Mouse (Mus musculus) retina, postnatal 7 days (tissue): ENCODE measurements around the gene Fmo5.
A peak's percentile ranks its signal among the peaks of the same experiment; 100 is the strongest.

Experiments
- DNase-seq: peaks from one replicate; pipeline ENCODE4 v3.0.0-alpha.2; 2012; ENCODE audit warnings: low read depth, low spot score

The Fmo5 gene

DNA sequence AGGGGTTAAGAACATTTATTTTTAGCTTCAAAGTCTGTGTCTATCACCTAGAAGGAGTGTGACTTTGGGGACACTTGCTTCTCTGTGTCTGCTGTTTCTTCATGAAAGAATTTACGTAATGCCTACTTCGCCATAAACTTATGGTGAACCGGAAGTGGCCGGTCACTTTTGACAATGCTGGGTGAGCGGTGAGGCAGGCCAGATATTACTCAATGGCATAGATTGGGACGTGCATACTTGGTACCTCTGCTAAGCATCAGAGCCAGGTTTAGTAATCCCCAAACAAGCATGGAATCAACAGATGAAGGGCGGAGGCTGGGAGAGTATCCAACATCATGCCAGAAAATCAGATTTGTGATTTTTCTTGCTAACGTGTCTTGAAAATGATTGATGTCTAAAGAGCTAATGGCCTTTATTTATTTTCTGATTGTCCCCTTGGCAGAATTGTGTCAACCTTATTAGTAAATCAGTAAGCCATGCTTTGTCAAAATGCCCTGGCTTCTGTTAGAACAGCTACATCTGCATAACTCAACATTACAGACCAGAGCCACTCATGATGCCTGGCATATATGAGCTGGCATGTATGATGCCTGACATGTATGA lies 2.8 kb downstream of the Fmo5 start:
- no peak for DNase-seq

DNA sequence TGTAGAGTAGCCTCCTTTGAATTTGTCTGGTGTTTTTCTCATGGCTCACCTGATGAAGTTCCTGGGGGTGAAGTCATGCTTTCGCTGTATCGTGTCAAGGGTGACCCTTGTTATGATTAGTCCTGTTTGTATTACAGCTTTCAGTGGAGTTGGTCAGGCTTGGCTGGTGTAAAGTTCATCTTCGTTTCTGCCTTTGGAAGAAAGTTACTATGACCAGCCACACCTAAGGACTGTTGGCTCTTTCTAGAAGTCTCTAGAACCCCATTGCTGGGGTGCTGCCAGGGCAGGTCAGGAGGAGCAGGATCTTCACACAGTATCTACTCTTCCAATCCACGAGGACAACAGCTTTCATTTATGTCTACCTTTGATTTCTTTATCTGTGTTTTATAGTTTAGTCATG lies 4.9 kb downstream of the Fmo5 start:
- DNase-seq = no peak

GRCm38 (mm10) chr3:97634288-97634761 lies 5.7 kb downstream of the Fmo5 start:
- no peak for DNase-seq

DNA sequence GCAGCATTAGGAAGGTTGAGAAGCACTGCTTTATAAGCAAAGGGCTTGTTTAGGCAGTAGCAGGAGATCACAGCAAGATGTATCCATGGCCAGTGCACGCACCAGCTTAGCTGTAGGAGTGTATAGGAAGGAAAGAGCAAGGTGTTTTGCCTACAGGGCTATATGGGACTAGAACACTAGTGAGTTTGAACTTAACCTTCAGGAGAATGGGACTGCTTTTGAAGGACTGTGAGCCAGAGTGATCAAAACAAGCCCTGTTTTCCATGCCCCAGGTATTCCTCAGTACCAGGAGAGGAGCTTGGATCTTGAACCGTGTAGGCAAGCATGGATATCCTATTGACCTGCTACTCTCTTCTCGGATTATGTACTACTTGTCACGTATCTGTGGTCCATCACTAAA lies 12.8 kb downstream of the Fmo5 start:
- DNase-seq = no peak

- no peak for DNase-seq
These were observed 13.4 kb downstream of the Fmo5 start for GRCm38 (mm10) chr3:97642001-97642400.

- DNase-seq = no peak
These were observed 19.9 kb downstream of the Fmo5 start for GRCm38 (mm10) chr3:97648518-97648917.

- no peak for DNase-seq
These were observed 20.4 kb downstream of the Fmo5 start for GRCm38 (mm10) chr3:97649022-97649421.

DNA sequence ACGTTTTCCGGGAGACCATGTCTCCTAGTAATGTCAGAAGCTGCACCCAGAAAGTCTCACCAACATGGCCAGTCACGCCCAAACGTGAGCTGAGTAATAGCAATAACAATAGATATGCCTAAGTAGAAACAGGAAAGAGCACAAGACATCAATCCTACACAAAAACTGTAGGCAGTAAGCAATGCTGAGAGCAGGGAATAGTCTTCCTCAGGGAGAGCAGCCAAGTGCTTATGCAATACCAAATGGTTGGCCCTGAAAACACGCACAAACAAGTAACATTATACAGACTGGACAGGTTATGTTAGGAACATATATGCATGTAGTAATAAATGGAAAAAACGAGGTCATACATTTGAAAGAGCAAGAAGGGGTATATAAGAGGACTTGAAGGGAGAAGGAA lies 20.9 kb downstream of the Fmo5 start:
- no peak for DNase-seq

DNA sequence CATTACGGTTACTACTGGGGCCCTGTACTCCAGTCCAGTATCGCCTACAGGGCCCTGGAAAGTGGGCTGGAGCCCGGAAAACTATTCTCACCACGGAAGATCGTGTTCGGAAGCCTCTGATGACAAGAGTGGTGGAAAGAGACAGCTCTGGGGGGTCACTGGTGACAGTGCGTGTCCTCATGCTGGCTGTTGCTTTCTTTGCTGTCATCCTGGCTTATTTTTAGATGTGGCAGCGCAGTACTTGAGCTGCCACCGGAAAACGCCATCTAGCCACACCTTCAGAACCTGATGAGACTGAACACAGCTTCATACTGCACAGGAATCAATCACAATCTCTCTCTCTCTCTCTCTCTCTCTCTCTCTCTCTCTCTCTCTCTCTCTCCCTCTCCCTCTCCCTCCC lies 23.0 kb downstream of the Fmo5 start:
- no peak for DNase-seq

DNA sequence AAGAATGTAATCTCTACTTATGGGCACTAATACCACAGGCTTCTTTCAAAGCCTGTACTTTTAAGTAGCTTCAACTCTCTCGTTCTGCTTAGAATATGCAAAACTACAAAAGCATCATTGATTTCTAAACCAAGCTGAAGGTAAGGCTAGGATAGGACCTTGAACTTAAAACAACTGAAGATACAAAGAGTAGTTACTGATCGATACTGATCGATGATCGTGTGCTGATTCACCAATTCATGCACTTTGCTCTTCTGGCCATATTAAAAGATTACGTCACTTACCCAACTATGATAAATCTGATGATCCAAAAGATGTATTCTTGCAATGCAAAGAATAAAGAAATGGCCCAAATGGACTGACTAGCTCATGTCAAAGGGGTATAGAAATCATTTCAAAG lies 25.2 kb downstream of the Fmo5 start:
- DNase-seq = no peak

DNA sequence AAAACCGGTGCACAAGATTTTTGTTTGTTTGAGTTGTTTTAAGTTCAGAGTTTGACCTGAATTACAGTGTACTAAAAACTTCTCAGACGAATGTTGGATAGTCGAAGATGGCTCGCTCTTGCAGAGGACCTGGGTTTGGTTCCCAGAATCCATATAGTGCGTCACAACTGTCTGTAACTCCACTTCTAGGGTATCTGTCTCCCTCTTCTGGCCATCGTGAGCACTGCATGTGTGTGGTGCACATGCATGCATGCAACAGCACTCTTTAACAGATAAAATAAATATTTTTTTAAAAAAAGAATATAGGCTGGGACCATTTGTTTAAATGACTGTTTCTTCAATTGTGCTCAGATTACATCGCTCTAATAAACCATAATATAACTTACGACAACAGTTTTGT lies 26.3 kb downstream of the Fmo5 start:
- no peak for DNase-seq

DNA sequence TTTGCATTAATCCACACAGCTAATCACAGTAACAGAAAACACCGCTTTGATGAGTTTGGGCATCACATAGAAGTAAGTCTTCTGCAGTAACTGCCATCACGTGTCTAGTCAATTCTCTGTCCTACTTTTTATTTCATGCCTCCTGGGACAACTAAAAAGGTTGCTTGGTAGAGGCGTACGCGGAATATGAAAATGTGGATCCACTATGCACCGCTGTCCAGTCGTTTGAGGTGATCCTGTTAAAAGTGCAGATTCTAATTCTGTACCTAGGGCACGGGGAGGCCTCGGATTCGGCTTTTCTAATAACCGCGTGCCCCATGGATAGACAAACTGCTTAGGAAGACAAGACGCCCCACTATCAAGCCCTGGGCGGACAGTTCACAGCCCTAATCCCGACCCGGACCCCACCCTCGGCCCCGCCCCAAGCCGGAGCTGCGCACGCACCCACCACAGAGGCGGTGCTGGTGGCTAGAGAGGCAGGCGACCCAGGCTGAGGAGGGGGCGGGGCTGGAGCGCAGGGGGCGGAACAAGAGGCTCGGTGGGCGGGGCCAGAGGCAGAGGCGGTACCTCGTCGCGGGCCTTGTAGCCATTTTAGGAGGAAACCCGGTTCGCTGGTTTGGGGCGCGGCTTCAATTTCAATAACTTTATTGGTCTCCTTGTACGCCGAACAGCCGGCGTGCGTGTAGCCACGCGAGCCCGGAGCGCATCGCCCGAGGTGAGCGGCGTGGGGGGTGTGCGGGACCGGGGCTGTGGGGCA lies 29.2 kb downstream of the Fmo5 start, which contains the start of gene Prkab2:
TSS of gene Prkab2 (plus strand) at position 539 of the 757 bp plus-strand sequence.
- peak; percentile 96 for DNase-seq

DNA sequence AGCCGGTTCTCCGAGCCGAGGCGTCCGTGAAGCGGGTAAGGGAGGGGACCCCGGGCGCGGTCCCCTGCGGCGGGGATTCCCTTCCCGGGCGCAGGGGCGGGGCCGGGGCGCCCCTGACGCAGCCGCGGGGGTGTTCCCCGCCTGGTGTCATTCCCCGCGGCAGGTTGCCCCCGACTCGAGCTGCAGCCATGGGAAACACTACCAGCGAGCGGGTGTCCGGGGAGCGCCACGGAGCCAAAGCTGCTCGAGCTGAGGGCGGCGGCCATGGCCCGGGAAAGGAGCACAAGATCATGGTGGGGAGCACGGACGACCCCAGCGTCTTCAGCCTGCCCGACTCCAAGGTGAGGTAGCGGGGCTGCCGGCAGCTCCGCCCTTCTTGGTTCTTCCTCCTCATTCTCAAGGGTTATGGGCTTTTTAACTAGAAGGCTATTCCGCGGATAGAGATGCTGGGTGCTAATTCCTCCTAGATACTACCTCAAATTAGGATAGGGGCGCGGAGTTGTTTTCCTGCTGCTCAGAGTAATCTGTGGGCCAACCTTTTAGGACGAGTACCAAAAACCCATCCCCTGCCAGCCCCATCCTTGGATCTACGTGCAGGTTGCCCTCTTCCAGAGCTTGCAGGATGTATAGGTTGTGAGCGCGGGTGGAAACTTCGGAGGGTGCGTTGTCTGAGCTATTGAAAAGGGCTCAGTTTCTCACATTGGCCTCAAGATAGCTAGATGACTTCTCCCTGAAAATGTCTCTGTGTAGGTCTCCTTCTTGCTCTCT lies 30.0 kb downstream of the Fmo5 start:
- DNase-seq = no peak

- no peak for DNase-seq
These were observed 31.1 kb downstream of the Fmo5 start for GRCm38 (mm10) chr3:97659746-97660145.

DNA sequence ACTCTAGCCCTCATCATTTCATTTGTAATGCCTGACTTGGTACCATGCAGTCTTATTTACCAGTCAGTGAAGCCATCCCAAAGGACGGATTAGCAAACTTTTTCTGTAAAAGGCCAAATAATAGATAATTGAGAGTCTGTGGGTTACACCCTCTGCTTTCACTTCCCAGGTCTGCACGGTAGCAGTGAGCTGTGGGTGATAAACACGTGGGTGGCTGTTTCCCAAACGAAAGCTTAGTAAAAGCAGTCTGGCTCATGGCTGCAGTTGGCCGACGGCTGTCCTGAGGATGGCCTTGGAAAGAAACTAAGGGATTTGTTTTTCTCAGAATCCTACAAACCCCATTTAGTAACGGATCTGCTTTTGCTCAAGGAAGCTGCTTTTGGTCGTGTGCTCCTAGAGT lies 32.6 kb downstream of the Fmo5 start:
- no peak for DNase-seq

DNA sequence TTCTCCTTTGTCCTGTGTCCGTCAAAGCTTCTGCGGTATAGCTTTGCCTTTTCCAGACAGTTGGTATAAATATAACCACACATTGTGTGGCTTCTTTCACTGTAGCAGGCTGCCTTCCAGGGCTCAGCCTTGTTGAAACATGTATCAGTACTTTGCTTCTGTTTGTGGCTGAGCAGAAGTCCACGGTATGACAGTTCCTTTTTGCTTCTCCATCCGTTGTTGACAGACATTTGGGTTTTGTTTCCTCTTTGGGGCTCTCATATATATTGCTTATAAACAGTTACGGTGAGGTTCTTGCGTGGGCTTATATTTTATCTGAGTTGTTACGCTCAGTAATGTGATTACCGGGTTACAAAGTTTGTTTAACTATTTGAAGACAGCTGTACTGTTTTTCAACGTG lies 36.9 kb downstream of the Fmo5 start:
- DNase-seq = no peak

GRCm38 (mm10) chr3:97666154-97666553 lies 37.5 kb downstream of the Fmo5 start:
- DNase-seq = no peak

DNA sequence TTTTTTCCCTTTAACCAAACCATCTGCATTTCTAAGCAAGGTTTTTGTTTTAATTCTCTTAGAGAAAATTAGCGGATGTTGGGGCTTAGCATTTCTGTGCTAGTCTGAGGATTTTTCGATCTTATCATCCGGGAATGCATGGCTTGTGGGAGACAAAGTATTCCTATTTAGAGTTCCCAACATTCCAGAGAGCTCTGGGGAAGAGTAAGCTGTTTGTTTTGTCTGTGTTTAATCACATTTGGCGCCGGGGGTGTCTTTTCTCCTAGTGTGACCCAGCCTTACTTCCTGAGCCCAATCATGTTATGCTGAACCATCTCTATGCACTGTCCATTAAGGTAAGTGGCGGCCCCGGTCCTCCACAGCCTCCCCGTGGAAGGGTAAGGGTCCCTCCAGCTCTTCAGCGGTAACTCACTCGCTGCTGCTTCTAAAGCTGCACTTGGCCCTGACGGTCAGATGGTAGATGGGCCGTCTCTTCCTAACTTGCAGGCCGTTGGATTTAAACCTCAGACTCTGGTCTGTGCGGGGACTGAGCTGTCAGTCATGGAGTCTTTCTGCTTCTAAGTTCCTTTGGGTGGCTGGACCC lies 38.6 kb downstream of the Fmo5 start:
- DNase-seq = no peak

DNA sequence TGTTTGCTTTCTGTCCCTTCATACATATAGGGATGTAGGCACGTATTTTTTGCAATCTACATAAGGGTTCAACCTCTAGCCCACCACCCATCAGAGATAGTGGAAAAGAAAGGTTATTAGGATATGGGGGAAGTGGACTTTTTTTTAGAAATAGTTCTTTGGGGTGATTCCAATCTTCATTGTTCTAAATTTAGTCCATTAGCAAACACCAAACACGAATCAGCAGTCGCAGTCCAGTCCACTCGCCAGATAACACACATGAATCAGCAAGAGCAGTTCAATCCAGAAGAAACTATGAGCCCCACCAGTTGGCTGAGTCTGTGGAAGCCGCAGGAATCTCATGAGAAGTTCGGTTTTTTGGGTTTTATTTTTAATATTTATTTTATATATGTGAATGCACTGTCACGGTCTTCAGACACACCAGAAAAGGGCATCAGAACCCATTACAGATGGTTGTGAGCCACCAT lies 46.1 kb downstream of the Fmo5 start, which contains the start of gene Gm17651:
TSS of gene Gm17651 (minus strand) at position 51 of the 467 bp plus-strand sequence.
- DNase-seq = no peak

DNA sequence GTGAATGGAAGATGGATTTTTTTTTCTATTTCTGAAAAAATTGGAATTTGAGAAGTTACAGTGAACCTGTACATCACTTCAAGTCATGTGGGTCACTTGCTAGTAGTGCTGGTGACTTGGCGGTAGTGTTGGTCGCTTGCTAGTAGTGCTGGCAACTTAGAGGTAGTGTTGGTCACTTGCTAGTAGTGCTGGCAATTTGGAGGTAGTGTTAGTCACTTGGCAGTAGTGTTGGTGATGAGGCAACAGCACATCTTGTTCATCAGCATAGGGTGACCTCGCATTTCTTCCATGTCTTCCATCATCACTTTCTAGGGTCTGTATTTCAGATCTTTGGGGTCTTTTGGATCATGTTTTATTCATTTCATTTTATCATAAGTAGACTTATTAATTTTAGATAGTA lies 47.5 kb downstream of the Fmo5 start:
- no peak for DNase-seq

DNA sequence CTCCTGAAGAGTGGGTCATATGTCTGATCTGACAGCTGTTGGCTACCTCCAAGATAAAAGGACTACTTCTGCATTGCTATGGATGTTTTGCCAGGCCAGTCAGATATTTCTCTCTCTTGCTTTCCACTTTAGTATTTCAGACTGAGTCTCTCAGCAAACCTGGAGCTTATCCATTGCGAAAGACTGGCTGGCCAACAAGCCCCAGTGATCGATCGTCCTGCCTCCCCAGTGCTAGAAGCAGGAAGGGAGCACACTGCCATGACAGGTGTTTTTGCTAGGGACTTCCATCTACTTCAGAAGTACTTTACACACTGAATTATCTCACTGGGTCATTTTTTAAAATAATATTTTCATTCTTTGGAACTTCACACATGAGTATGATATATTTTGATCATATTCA lies 49.8 kb downstream of the Fmo5 start:
- no peak for DNase-seq
